Mouse (Mus musculus): ENCODE measurements around the gene Baz1a. TPM values are rescaled to one million over a fixed set of nuclear protein-coding genes. Genes with fewer than 3 reads are reported as not detected.

Gene Baz1a
- polyA plus RNA-seq, 1 experiment, result 3.1 TPM

DNA sequence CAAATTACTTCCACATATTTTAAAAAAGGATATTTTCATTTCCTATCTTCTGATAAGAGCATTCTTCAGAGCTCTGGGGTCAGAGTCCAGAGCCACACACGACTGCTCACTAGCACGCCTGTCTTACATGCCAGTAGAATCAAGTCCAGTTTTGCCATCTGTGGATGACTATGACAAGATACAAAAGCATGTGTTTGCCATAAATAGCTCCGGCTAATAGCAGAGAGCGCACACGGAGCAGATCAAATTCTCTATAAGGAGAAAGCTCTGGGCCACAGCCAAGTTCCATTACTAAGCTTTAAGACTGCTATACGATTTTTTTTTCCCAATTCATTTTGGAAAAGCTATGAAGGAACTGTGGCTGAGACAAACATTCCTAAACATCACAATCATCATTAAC is 154.6 kb downstream of the Baz1a start:
- TF ChIP-seq TAL1 (IDR thresholded peaks at IDR 0.05; ENCODE audit: low read length) (no peak), GATA1 (IDR thresholded peaks at IDR 0.05; ENCODE audit: low read length) (no peak)
- H3K9me3 ChIP-seq (ENCODE audit: control insufficient read depth, low read length), result no peaks in the 10 kb centered on the region
- no peaks in the 10 kb centered on the region for H3K27me3 ChIP-seq (ENCODE audit: control insufficient read depth)
- H3K36me3 ChIP-seq (ENCODE audit: control insufficient read depth), result peaks cover 43% of the 10 kb centered on the region
- peaks cover 20% of the 10 kb centered on the region for H3K4me1 ChIP-seq (ENCODE audit: control insufficient read depth)
- no peak overlapping the region for H3K4me3 ChIP-seq (replicated peaks)

DNA sequence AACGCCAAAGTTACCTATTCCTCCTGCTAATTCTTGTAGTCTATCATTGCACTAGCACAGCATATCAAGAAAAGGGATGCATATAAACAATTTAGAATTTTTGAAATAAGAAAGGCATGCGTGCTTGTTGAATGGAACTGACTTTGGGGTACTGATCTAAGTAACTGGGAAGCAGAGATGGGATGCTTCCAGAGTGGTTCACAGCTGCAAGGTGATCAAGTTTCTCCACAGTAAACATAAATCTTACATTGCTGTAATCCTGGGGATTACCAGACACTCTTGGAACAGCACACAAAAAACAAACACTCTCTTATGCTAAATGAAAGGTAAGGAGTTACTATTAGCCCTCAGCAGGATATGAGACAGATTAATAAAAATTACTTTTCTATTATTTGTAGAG is 163.6 kb downstream of the Baz1a start:
- no peaks in the 10 kb centered on the region for H3K9me3 ChIP-seq (ENCODE audit: control insufficient read depth, low read length)
- no peaks in the 10 kb centered on the region for H3K4me1 ChIP-seq (ENCODE audit: control insufficient read depth)
- no peak for TF ChIP-seq GATA1 (IDR thresholded peaks at IDR 0.05; ENCODE audit: low read length)
- TF ChIP-seq TAL1 (IDR thresholded peaks at IDR 0.05; ENCODE audit: low read length), result no peak
- H3K4me3 ChIP-seq (replicated peaks), result no peak overlapping the region
- H3K36me3 ChIP-seq (ENCODE audit: control insufficient read depth), result peaks cover 2% of the 10 kb centered on the region; the same call in 1 of the 2 replicates
- H3K27me3 ChIP-seq (ENCODE audit: control insufficient read depth), result no peaks in the 10 kb centered on the region

DNA sequence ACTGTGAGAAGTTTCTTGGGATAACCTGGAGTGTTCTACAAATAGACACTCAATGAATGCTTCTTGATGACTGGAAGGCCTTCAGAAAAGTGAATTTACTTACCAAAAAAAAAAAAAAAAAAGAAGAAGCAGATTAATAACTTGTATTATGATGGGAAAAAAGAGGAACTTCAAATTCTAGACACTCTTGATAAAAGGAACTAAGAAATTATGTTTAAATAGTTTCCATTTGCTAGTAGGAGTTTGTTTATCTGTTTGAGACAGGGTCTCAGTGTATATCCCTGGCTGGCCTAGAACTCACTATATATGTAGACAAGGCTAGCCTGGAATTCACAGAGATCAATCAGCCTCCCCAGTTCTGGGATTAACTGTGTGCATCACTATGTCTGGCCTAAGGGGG is 169.7 kb downstream of the Baz1a start:
- Histone ChIP-seq H3K36me3 (ENCODE audit: control insufficient read depth) (no peaks in the 10 kb centered on the region), H3K9me3 (ENCODE audit: control insufficient read depth, low read length) (no peaks in the 10 kb centered on the region), H3K4me3 (replicated peaks) (no peak overlapping the region), H3K27me3 (ENCODE audit: control insufficient read depth) (no peaks in the 10 kb centered on the region), H3K4me1 (ENCODE audit: control insufficient read depth) (no peaks in the 10 kb centered on the region)
- TF ChIP-seq GATA1 (IDR thresholded peaks at IDR 0.05; ENCODE audit: low read length) (no peak), TAL1 (IDR thresholded peaks at IDR 0.05; ENCODE audit: low read length) (no peak)

Other genes with a start within 250 kb of the Baz1a start
- gene Snx6, start 218.6 kb downstream of the Baz1a start, polyA plus RNA-seq (2012), result 0.20 and 0.29 TPM in 2 replicates
- gene Cfl2, start 151.5 kb downstream of the Baz1a start, polyA plus RNA-seq (2012), result 0.02 and 0.17 TPM in 2 replicates
- gene Gm20403, start 27.8 kb downstream of the Baz1a start, polyA plus RNA-seq (2012), result 0.35 and 1.8 TPM in 2 replicates
- 0.09 and 0.26 TPM in 2 replicates for gene 2700097O09Rik, start 65.8 kb upstream of the Baz1a start, polyA plus RNA-seq (2012)
- gene Srp54a, start 65.9 kb upstream of the Baz1a start, polyA plus RNA-seq (2012), result 0.44 and 0.72 TPM in 2 replicates
- gene Fam177a, start 110.1 kb upstream of the Baz1a start, polyA plus RNA-seq (2012), result 0.79 TPM in 2 replicates
- 2.5 and 3.1 TPM in 2 replicates for gene Srp54b, start 140.8 kb upstream of the Baz1a start, polyA plus RNA-seq (2012)
- gene 1700047I17Rik2, start 185.2 kb upstream of the Baz1a start, polyA plus RNA-seq (2012), result not detected in 2 replicates
- 0.13 and 0.14 TPM in 2 replicates for gene Srp54c, start 215.8 kb upstream of the Baz1a start, polyA plus RNA-seq (2012)

Measured in erythroblast, embryonic 14.5 days (primary cell).